Mouse (Mus musculus) layer of hippocampus, adult 2 months (tissue): ENCODE measurements around the gene Sprr2a2. TPM values are rescaled to one million over a fixed set of nuclear protein-coding genes. Genes with fewer than 3 reads are reported as not detected.
"Not testable (repeated sequence)": the region's sequence is repeated elsewhere in the genome, so short reads cannot be mapped to it uniquely, and the experiment has no call there.

ENCODE experiments used
- DNase-seq, 2 experiments: peaks; one replicate each; pipeline ENCODE4 v3.0.0; 2022; ENCODE audit warnings: low spot score in 2 of 2
- H3K27ac ChIP-seq: fragments of 200-600 bp; 2 replicates; pipeline ENCODE4 v1.8.1; 2022
- H3K4me3 ChIP-seq: fragments of 200-600 bp; 2 replicates; pipeline ENCODE4 v1.8.1; 2022; ENCODE audit warnings: mild to moderate bottlenecking
- total RNA-seq, 2 experiments: library from RNA; stranded (reverse); gene quantifications; 2 replicates each; pipeline ENCODE4 v1.2.3; 2021

The Sprr2a2 gene
- total RNA-seq, 2 experiments from 2014 or later: not detected

- H3K4me3 ChIP-seq, DNase-seq, H3K27ac ChIP-seq: not testable (repeated sequence)
These were observed 42.8 kb downstream of the Sprr2a2 start for GRCm38 (mm10) chr3:92258526-92258925.

GRCm38 (mm10) chr3:92263462-92263861 is 47.7 kb downstream of the Sprr2a2 start:
- H3K4me3 ChIP-seq, DNase-seq, H3K27ac ChIP-seq: not testable (repeated sequence)

- H3K4me3 ChIP-seq: not testable (repeated sequence)
These were observed 55.8 kb downstream of the Sprr2a2 start for GRCm38 (mm10) chr3:92271414-92271985.

GRCm38 (mm10) chr3:92273504-92273903 is 57.8 kb downstream of the Sprr2a2 start:
- H3K27ac ChIP-seq, DNase-seq, H3K4me3 ChIP-seq: not testable (repeated sequence)

More at GRCm38 (mm10) chr3:92271414-92271985, 55.8 kb downstream of the Sprr2a2 start:
- H3K27ac ChIP-seq, DNase-seq: not testable (repeated sequence)

GRCm38 (mm10) chr3:92274018-92274417 is 58.3 kb downstream of the Sprr2a2 start:
- DNase-seq, H3K4me3 ChIP-seq, H3K27ac ChIP-seq: not testable (repeated sequence)

DNA sequence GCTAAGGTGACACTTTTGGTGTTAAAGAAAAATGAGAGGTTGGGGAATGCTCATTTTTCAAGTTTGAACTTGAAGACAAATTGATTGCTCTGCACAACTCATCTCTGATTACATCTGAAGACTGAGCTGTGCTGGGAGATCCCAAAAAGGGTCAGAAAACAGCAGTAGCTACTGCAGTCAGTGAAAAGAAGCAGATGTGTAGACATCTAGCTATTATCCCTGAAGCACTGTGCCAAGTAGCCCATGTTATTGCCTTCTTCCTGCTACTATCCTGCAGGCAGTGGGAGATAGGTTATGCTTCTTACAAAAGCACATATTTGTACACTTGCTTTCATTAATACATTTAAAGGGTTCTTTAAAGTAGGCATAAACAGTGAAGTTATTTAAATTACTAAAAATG is 63.9 kb downstream of the Sprr2a2 start:
- not testable (repeated sequence) for H3K4me3 ChIP-seq, H3K27ac ChIP-seq, DNase-seq

GRCm38 (mm10) chr3:92280963-92281606 is 65.4 kb downstream of the Sprr2a2 start:
- H3K27ac ChIP-seq, H3K4me3 ChIP-seq, DNase-seq: not testable (repeated sequence)

DNA sequence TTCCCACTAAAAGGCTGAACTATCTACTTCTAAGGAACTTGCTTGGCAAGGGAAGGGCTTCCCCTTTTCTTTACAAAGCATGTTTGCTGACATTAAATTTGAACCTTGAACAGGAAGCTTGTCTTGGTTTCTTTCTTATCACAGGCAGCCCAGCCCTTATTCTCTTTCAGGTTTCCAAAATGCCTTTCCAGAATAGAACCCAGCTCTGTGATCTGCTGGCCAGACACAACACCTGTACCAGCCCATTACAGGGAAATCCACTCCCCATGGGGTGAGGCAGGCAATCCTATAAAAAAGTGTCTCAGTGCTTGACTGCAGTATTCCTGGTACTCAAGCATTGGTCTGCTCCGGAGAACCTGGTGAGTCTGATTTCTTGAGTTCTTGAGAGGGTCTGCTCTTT is 69.4 kb downstream of the Sprr2a2 start, which contains the start of gene Sprr2a3:
Sprr2a3 (plus strand) TSS at position 317 of the 400 bp plus-strand sequence.
- not testable (repeated sequence) for DNase-seq

DNA sequence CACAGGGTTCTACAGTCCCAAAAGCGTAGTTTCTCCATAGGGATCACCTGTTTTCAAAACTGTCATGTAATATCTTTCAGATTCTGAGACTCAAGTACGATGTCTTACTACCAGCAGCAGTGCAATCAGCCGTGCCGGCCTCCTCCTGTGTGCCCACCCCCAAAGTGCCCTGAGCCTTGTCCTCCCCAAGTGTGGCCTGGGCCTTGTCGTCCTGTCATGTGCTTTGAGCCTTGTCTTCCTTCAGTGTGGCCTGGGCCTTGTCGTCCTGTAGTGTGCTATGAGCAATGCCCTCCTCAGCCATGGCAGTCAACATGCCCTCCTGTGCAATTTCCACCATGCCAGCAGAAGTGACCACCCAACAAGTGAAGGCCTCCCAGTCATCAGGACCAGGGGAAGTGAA is 72.8 kb downstream of the Sprr2a2 start:
- not testable (repeated sequence) for H3K4me3 ChIP-seq, DNase-seq, H3K27ac ChIP-seq

More for the DNA sequence above, 69.4 kb downstream of the Sprr2a2 start, which contains the start of gene Sprr2a3:
- H3K4me3 ChIP-seq, H3K27ac ChIP-seq: not testable (repeated sequence)

Other genes starting within 250 kb of the Sprr2a2 start
- not detected for gene Pglyrp3, start 201.3 kb upstream of the Sprr2a2 start, total RNA-seq
- 1 to 10 TPM; 3.5 to 3.6 TPM for gene Lor, start 132.8 kb upstream of the Sprr2a2 start, total RNA-seq
- not detected for gene Prr9, start 92.0 kb upstream of the Sprr2a2 start, total RNA-seq
- not detected for gene Lelp1, start 73.2 kb upstream of the Sprr2a2 start, total RNA-seq
- gene Sprr2a1, start 121 bp upstream of the Sprr2a2 start, total RNA-seq: not detected
- gene Sprr2a3, start 69.5 kb downstream of the Sprr2a2 start, total RNA-seq: not detected
- gene Sprr2b, start 100.7 kb downstream of the Sprr2a2 start, total RNA-seq: not detected
- gene Sprr2d, start 123.2 kb downstream of the Sprr2a2 start, total RNA-seq: not detected
- not detected for gene Sprr2e, start 136.2 kb downstream of the Sprr2a2 start, total RNA-seq
- not detected for gene Sprr2f, start 149.3 kb downstream of the Sprr2a2 start, total RNA-seq
- not detected for gene Sprr2h, start 169.8 kb downstream of the Sprr2a2 start, total RNA-seq
- not detected for gene Sprr2i, start 192.1 kb downstream of the Sprr2a2 start, total RNA-seq
- gene Sprr2j-ps, start 202.2 kb downstream of the Sprr2a2 start, total RNA-seq: not detected
- 1 to 10 TPM; 1.1 to 4.2 TPM for gene Gm9774, start 213.5 kb downstream of the Sprr2a2 start, total RNA-seq
- gene Sprr2k, start 216.7 kb downstream of the Sprr2a2 start, total RNA-seq: not detected
- gene Sprr1b, start 222.9 kb downstream of the Sprr2a2 start, total RNA-seq: not detected
- gene Sprr3, start 242.8 kb downstream of the Sprr2a2 start, total RNA-seq: not detected